Mouse (Mus musculus) frontal cortex, adult 2 months (tissue): ENCODE results near the gene Pola1. TPM values are rescaled to one million over a fixed set of nuclear protein-coding genes. Genes with fewer than 3 reads are reported as not detected.

Experiments used
- DNase-seq, 2 experiments: peaks; one replicate each; pipeline ENCODE4 v3.0.0; 2022; ENCODE audit warnings: low spot score in 1 of 2; ENCODE audit errors: extremely low spot score in 1 of 2
- polyA plus RNA-seq: library from polyadenylated mRNA; depleted of rRNA; stranded (reverse); fragments of >200 nt; gene quantifications from 2 replicates; pipeline ENCODE4 v1.2.3, GENCODE M21; 2012; rRNA removed

Gene Pola1
- polyA plus RNA-seq, 1 experiment = 3.1 TPM

DNA sequence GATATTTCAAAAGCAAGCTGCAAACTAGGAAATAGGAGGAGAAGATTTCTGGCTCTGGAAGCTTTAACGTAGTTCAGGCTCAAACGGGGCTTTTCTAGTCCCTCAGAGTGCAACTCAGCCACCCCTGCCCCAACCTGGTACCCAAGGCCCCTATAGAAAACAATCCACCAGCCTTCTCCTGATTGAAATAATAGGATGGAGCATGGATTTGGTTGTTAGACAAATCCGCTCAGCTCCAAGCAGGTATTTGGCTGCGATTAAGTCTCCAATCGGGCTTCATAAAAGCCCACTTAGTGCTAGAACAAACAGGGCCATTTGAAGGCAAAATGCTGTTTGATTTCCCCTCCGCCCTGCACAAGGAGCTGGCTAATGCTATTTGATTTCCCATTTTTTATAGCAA is 339.9 kb downstream of the Pola1 start:
- no peak for DNase-seq

DNA sequence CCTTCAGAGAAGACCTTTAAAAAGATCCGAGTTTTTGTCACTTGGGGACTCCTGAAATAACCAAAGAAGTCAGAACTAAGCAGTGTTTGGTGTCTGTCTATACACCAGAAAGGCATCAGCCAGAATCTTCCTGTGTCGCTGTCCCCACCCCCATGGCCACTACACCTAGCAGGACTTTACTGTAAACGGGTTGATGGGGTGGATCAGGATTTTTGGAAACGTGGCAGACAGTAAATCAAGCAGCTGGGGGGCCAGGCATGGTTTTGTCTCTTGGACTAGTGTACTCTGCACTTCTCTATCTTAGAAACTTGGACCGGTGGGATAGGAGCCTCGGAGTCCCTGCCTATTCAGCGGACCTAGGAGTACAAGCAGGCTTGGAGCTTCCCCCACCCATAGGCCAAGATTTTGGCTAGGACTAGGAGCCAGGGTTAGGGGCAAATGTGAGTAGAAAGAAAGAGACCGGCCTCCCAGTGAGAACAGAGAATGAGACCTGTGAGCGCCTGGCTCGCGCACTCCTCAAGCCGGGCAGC is 342.0 kb downstream of the Pola1 start:
- no peak for DNase-seq

DNA sequence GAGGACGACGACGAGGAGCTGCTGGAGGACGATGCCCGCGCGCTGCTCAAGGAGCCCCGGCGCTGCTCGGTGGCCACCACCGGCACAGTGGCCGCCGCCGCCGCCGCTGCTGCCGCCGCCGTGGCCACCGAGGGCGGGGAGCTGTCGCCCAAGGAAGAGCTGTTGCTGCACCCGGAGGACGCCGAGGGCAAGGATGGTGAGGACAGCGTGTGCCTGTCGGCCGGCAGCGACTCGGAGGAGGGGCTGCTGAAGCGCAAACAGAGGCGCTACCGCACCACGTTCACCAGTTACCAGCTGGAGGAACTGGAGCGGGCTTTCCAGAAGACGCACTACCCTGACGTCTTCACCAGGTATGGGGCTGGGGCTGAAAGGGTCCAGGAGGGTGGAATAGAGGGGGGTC is 342.9 kb downstream of the Pola1 start:
- no peak for DNase-seq

DNA sequence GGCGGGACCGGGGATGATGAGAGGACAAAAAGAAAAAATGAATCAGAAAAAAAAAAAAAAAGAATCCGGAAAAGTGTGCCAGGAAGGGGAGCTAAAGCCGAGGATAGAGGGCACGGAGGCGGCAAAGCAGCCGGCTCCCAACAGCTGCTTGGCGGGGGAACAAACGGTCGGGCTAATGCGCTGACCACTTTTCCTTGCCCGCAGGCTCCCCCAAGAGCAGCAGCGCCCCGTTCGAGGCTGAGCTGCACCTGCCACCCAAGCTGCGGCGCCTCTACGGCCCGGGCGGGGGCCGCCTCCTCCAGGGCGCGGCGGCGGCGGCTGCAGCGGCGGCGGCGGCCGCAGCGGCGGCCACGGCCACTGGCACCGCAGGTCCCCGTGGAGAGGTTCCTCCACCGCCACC is 343.6 kb downstream of the Pola1 start:
- no peak for DNase-seq

DNA sequence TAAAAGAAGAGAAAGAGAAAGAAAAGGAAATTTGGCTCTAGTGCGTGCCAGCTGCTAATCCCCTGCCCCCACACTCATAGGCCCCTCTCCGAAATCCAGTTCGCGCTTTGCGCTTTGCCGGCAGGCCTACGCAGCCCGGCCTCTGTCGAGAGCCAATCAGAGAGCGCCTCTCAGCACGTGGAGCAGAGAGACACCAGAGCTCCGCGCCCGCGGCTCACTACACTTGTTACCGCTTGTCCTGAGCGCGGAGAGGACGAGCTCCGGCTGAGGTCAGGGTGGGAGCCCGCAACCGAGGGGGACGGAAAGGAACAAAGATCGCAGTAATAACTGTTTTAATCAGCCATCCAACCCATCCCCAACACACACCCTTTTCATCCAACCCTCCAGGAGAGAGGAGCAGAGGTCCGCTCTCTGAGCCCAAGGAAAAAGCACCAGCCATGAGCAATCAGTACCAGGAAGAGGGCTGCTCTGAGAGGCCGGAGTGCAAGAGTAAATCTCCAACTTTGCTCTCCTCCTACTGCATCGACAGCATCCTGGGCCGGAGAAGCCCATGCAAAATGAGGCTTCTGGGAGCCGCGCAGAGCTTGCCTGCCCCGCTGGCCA is 345.6 kb downstream of the Pola1 start, which contains the start of gene Arx:
Gene Arx (plus strand): TSS at position 155 of the 603 bp plus-strand sequence.
- DNase-seq = peak; percentile 26 to 66

DNA sequence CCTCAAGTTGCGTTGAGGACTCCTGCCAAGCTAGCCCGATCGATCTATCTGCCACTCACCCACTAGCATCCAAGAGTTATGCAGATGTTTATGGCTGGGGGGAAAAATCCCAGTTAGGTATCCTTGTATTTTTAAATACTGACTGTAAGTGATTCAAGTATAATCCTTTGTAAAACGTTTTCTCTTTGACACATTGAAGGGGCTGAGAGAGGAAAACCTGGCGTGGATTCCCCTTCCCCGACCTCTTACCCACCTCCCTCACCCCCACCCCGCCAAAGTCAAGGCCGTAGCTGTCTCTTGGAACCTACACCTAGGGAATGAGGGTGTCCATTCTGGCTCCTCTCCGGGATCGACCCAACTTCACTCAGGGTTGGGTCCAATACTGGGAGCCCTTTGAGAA is 346.9 kb downstream of the Pola1 start:
- no peak for DNase-seq

DNA sequence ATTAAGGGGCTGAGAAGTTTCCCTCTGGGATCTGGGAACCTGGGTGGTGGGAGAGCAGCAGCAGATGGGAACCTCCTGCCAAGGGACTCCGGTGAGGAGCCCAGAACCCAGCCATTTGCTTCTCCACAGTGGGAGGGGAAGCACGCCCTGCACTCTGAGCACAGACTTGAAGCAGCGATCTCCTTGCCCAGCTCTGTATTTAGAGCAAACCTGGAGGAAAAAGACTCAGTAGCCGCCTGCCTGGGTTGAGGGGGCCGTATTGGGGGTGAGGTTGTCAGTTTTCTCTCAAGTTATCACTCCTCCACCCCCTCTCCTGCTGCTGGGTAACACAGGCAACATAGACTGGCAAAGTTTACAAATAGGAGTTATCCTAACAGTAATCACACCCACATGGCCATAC is 350.2 kb downstream of the Pola1 start:
- DNase-seq = no peak

DNA sequence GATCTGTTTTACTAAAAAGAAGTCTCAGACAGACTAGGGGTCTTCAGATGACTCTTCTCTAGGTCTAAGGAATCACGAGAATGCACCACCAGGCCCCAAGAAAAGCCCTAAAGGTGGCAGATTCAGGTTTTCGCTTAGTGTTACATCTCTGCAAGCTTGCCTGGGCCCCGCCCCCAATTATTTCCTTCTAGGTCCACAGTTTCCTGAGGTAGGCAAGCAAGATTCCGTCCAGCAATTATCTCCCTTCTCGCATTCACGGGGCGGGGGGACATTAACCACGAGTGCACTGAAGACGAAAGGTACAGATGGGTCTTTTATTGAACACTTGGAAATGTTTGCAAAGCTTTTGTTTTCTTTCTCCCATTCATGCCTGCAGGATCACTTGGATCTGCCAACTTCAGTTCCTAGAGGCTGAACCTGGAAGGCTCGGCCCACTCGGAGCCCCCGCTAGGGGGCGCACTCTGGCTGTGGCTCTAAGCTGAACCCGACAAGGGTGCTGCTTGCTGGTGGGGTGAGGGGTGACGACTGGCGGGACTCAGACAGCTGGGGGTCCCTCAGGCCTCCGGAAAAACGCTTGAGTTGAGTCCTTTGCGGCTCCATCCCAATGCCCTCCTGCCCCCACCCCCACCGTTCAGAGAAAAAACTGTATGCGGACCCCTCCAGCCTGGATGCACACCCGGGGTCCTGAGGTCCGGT is 350.8 kb downstream of the Pola1 start:
- DNase-seq = peak; percentile 8 to 66

DNA sequence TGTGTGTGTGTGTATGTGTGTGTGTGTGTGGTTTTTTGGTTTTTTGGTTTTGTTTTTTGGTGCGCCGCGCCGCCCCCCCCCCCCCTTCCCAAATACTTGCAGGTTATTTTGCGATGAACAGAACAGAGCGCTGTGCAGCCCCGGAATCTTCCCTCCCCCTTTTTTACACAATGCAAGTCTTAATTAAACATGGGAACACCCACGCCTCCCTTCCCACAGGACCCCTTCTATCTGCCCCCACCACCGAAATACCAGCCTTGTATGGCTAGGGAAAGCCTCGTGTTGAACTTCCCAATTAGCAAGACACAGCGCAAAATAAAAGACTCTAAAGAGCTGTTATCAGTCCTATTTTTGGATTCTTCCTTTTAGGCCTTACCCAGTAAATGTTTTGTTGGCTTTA is 352.0 kb downstream of the Pola1 start:
- DNase-seq = no peak

DNA sequence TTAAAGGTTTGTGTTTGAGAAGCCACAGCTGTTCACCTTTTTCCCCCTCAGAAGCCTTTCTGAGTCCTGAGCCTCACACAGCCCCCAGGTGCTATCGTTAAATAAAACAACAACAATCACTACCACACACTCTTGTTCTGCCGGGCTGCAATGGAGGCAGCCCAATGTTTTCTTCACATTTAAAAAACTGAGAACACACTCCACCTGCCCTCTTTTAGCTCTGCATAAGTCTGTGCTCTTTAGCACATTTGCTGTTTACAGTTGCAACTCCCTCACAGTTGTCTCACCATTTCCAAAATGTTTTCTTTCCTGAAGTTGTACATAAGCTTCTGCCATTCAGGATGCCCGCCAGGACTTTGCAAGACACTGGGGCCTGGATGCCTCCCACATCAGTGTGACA is 356.3 kb downstream of the Pola1 start:
- no peak for DNase-seq

Other genes with a start within 250 kb of the Pola1 start
- 25.4 and 25.9 TPM in 2 replicates for gene Pcyt1b, start 22.7 kb upstream of the Pola1 start, polyA plus RNA-seq
- 24.1 and 25.1 TPM in 2 replicates for gene Pdk3, start 200.0 kb upstream of the Pola1 start, polyA plus RNA-seq